In the genomic region with DNA sequence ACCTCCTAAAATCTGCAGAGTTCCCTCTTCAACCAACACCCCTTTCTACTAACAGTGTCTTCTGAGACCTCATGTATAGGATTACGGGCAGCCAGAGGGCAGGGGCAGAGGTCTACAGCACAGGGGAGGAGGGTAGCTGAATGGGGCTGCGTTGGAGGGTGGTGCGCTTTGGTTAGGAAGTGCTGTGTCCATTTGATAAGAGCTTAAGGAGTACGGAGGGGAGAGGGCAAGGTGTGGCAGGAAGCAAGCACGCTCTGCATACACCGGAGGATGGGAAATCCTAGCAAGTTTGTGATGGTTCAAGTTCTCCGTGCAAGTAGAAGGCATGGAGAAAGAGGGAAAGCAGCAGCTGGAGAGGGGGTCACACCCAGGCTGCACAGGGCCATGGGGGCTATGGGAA, we compare ENCODE assay signal across 11 mouse cellular contexts. TPM values are rescaled to one million over a fixed set of nuclear protein-coding genes. Genes with fewer than 3 reads are reported as not detected.
A peak's percentile ranks its signal among the peaks of the same experiment; 100 is the strongest.
DNase-seq lines count a peak whose midpoint lies in the region; ATAC-seq and TF ChIP-seq lines count a peak whose summit lies in the region.
"Had no signal": no experiment of that assay in that cellular context is flagged by ENCODE, and none has a peak within 500 bp of the region (broad histone marks: within the 10 kb centered on the region; RNA-seq: fewer than 3 reads in every experiment).

No protein-coding gene starts in this region.

- no peaks in the 10 kb centered on the region for H3K9me3 ChIP-seq in kidney, embryonic 14.5 days (ENCODE audit: control insufficient read depth, low read length)
- H3K9me3 ChIP-seq in MEL (replicated peaks; ENCODE audit: insufficient read depth, low read length), result no peaks in the 10 kb centered on the region
- no peaks in the 10 kb centered on the region for H3K9me3 ChIP-seq in liver, embryonic 14.5 days (ENCODE audit: control insufficient read depth, low read length)

- TF ChIP-seq POLR2A in MEL (IDR thresholded peaks at IDR 0.05; ENCODE audit: control insufficient read depth in 1 of 2, insufficient read depth in 1 of 2, low read depth in 1 of 2, low read length in 2 of 2, poor library complexity in 1 of 2), result no peak

- H3K27ac ChIP-seq in kidney, embryonic 14.5 days (ENCODE audit: low read depth, low read length), result no peak overlapping the region
- H3K27ac ChIP-seq in MEL (ENCODE audit: control insufficient read depth, low read depth, low read length), result peak overlapping the region; percentile 45
- no peak overlapping the region for H3K27ac ChIP-seq in liver, embryonic 14.5 days

- ATAC-seq in kidney, embryonic 14.5 days (ENCODE audit: low FRiP score, low TSS enrichment), result peak; percentile 40; the same call in 1 of the 2 replicates
- ATAC-seq in liver, embryonic 14.5 days (ENCODE audit: insufficient read depth), result peak; percentile 69

- no peak for TF ChIP-seq RAD21 in MEL (IDR thresholded peaks at IDR 0.05; ENCODE audit: low read depth, low read length)

- peaks cover 26% of the 10 kb centered on the region for H3K4me1 ChIP-seq in kidney, embryonic 14.5 days (ENCODE audit: control insufficient read depth, insufficient read depth, low read length)
- peaks cover 7 to 42% of the 10 kb centered on the region in 2 experiments for H3K4me1 ChIP-seq in MEL (ENCODE audit: control insufficient read depth in 1 of 2, insufficient read depth in 2 of 2, low read length in 2 of 2)
- peaks cover 17 to 34% of the 10 kb centered on the region in 2 experiments for H3K4me1 ChIP-seq in liver, embryonic 14.5 days (replicated peaks; ENCODE audit: control insufficient read depth in 2 of 2, insufficient read depth in 2 of 2, low read length in 1 of 2)

- no peaks in the 10 kb centered on the region for H3K27me3 ChIP-seq in kidney, embryonic 14.5 days (ENCODE audit: control insufficient read depth, insufficient read depth, low read length)
- no peaks in the 10 kb centered on the region for H3K27me3 ChIP-seq in MEL (ENCODE audit: control insufficient read depth in 1 of 2, insufficient read depth in 2 of 2, low read length in 2 of 2)
- H3K27me3 ChIP-seq in liver, embryonic 14.5 days (ENCODE audit: control insufficient read depth, insufficient read depth, low read length), result no peaks in the 10 kb centered on the region

- TF ChIP-seq EP300 in MEL (IDR thresholded peaks at IDR 0.05; ENCODE audit: low read depth in 1 of 2, low read length in 2 of 2), result peak; percentile 80 to 86
- TF ChIP-seq EP300 in liver, embryonic 14.5 days (IDR thresholded peaks at IDR 0.05; ENCODE audit: low read depth), result peak; percentile 32; the same call in 1 of the 2 replicates

- no peak for TF ChIP-seq CTCF in MEL (IDR thresholded peaks at IDR 0.05 in 2 of 3, conservative IDR thresholded peaks at IDR 0.05 in 1 of 3; ENCODE audit: control insufficient read depth in 1 of 3, insufficient read depth in 1 of 3, low read depth in 2 of 3, low read length in 3 of 3, poor library complexity in 1 of 3, severe bottlenecking in 1 of 3)
- TF ChIP-seq CTCF in liver, embryonic 14.5 days (IDR thresholded peaks at IDR 0.05; ENCODE audit: low read depth), result no peak

- DNase-seq in kidney, adult 11 months, result no peak
- DNase-seq in MEL (ENCODE audit: low read depth, low spot score), result peak; percentile 85
- DNase-seq in c-Kit-positive CD71-positive TER-119-negative erythroid progenitor cells, embryonic 14.5 days (ENCODE audit: low read depth), result peak; percentile 33
- DNase-seq in liver, embryonic 14.5 days (ENCODE audit: low read depth in 3 of 3, low spot score in 3 of 3), result peak in 1 of 3 experiments; percentile 22
- no peak for DNase-seq in adrenal gland, postnatal 36 days
- DNase-seq in gastrocnemius, postnatal 10 days, result no peak
- DNase-seq: adrenal gland, adult 2 months; cerebellum, adult 11 months; midbrain, embryonic 14.5 days; thymus, postnatal 36 days had no signal

- H3K4me2 ChIP-seq in kidney, embryonic 14.5 days (replicated peaks; ENCODE audit: low read depth, low read length), result no peak overlapping the region
- peak overlapping the region; percentile 11 for H3K4me2 ChIP-seq in liver, embryonic 14.5 days (ENCODE audit: low read depth)

- no peaks in the 10 kb centered on the region for H3K79me2 ChIP-seq in MEL (ENCODE audit: control insufficient read depth, insufficient read depth, low read length, poor library complexity)

- H3K4me3 ChIP-seq in kidney, embryonic 14.5 days (ENCODE audit: low read length), result no peak overlapping the region
- H3K4me3 ChIP-seq in MEL (ENCODE audit: control insufficient read depth in 1 of 2, insufficient read depth in 1 of 2, low read depth in 2 of 2, low read length in 2 of 2), result no peak overlapping the region
- no peak overlapping the region for H3K4me3 ChIP-seq in liver, embryonic 14.5 days (ENCODE audit: insufficient read depth in 1 of 2, low read depth in 2 of 2, low read length in 2 of 2)

- H3K9ac ChIP-seq in kidney, embryonic 14.5 days (ENCODE audit: low read depth, low read length), result no peak overlapping the region
- peak overlapping the region; percentile 1 for H3K9ac ChIP-seq in MEL (ENCODE audit: control insufficient read depth, low read depth, low read length, poor library complexity, severe bottlenecking)
- H3K9ac ChIP-seq in liver, embryonic 14.5 days (replicated peaks), result no peak overlapping the region

- 25% methylated on average over 7 of the region's 7 CpGs for WGBS in kidney, embryonic 14.5 days
- WGBS in liver, embryonic 14.5 days (ENCODE audit: insufficient replicate concordance), result 7% methylated on average over 7 of the region's 7 CpGs

- no peaks in the 10 kb centered on the region for H3K36me3 ChIP-seq in kidney, embryonic 14.5 days (ENCODE audit: control insufficient read depth, insufficient read depth, low read length)
- H3K36me3 ChIP-seq in MEL (ENCODE audit: control insufficient read depth in 1 of 2, insufficient read depth in 2 of 2, low read length in 2 of 2), result peaks cover 0 to 26% of the 10 kb centered on the region in 2 experiments; a peak in 2 of 4 replicates
- H3K36me3 ChIP-seq in liver, embryonic 14.5 days (replicated peaks; ENCODE audit: control insufficient read depth, insufficient read depth, low read depth), result no peaks in the 10 kb centered on the region

TF ChIP-seq in MEL, 35 proteins besides CTCF, POLR2A, EP300 and RAD21 (continues in another document):
- TF ChIP-seq USF2 (IDR thresholded peaks at IDR 0.05; ENCODE audit: borderline replicate concordance in 1 of 2, insufficient read depth in 1 of 2, low read depth in 1 of 2, low read length in 2 of 2) (no peak), SMC3 (IDR thresholded peaks at IDR 0.05; ENCODE audit: low read depth, low read length) (no peak), MAX (IDR thresholded peaks at IDR 0.05; ENCODE audit: low read length) (no peak), USF1 (IDR thresholded peaks at IDR 0.05; ENCODE audit: low read depth, low read length) (no peak), POLR2AphosphoS5 (IDR thresholded peaks at IDR 0.05; ENCODE audit: borderline replicate concordance, low read depth, low read length) (no peak), ZKSCAN1 (IDR thresholded peaks at IDR 0.05; ENCODE audit: low read depth, low read length) (no peak), MAZ (IDR thresholded peaks at IDR 0.05; ENCODE audit: low read depth, low read length) (peak; percentile 57), RCOR1 (IDR thresholded peaks at IDR 0.05; ENCODE audit: low read depth, low read length) (peak; percentile 95), ZNF384 (IDR thresholded peaks at IDR 0.05; ENCODE audit: low read depth, low read length) (no peak), KAT2A (conservative IDR thresholded peaks at IDR 0.05; ENCODE audit: low read depth, low read length) (no peak), ETS1 (IDR thresholded peaks at IDR 0.05; ENCODE audit: low read depth, low read length) (peak; percentile 47; the same call in 1 of the 2 replicates), POLR2AphosphoS2 (IDR thresholded peaks at IDR 0.05; ENCODE audit: low read length) (no peak), UBTF (IDR thresholded peaks at IDR 0.05; ENCODE audit: borderline replicate concordance, insufficient read depth, low read depth, low read length) (no peak), ZC3H11A (IDR thresholded peaks at IDR 0.05; ENCODE audit: low read depth, low read length) (no peak), TBP (IDR thresholded peaks at IDR 0.05; ENCODE audit: low read depth, low read length) (no peak), MXI1 (IDR thresholded peaks at IDR 0.05; ENCODE audit: low read depth, low read length) (peak; percentile 14), GABPA (IDR thresholded peaks at IDR 0.05; ENCODE audit: low read depth, low read length) (no peak), CHD2 (IDR thresholded peaks at IDR 0.05; ENCODE audit: low read length) (no peak), SIN3A (IDR thresholded peaks at IDR 0.05; ENCODE audit: low read length) (peak; percentile 39; the same call in 1 of the 2 replicates), TCF12 (IDR thresholded peaks at IDR 0.05; ENCODE audit: low read depth, low read length) (peak; percentile 92), GATA1 (IDR thresholded peaks at IDR 0.05; ENCODE audit: low read depth, low read length) (peak; percentile 77), BHLHE40 (IDR thresholded peaks at IDR 0.05; ENCODE audit: borderline replicate concordance, low read depth, low read length) (no peak), MYC (IDR thresholded peaks at IDR 0.05; ENCODE audit: low read depth, low read length) (0 out of 2 replicates have a peak, but pooled peaks have one; percentile 43), JUND (IDR thresholded peaks at IDR 0.05; ENCODE audit: low read depth, low read length) (no peak), NRF1 (IDR thresholded peaks at IDR 0.05; ENCODE audit: insufficient read depth, low read depth, low read length, poor library complexity, severe bottlenecking) (no peak), NELFE (IDR thresholded peaks at IDR 0.05; ENCODE audit: low read depth, low read length) (no peak), ELF1 (IDR thresholded peaks at IDR 0.05; ENCODE audit: low read depth, low read length) (no peak), TAL1 (IDR thresholded peaks at IDR 0.05; ENCODE audit: low read length) (peak; percentile 93), E2F4 (IDR thresholded peaks at IDR 0.05; ENCODE audit: borderline replicate concordance, low read depth, low read length) (no peak), HCFC1 (IDR thresholded peaks at IDR 0.05; ENCODE audit: low read depth, low read length) (no peak)

RNA-seq across cellular contexts. Expression of a gene that starts 50.0 kb away (rescaled TPM):
- 15.6 and 19.5 TPM in 2 replicates for polyA plus RNA-seq in kidney, embryonic 14.5 days (2014; fragmentation: Nextera tagmentation; extraction: Ambion mirVana)
- 2.2 and 2.9 TPM in 2 replicates for total RNA-seq in MEL (2012; rRNA removed)
- 10 to 100 TPM in 1 of 2 experiments, not detected in 1; 16.3 TPM for polyA plus RNA-seq in MEL (2012; ENCODE audit: insufficient read depth in 1 of 2, insufficient read length in 2 of 2, low read depth in 1 of 2, low replicate concordance in 2 of 2, missing spikeins in 1 of 2)
- 3.6 and 4.6 TPM in 2 replicates for polyA plus RNA-seq in liver, embryonic 14.5 days (2012; rRNA removed)
- 1.9 and 3.4 TPM in 2 replicates for polyA plus RNA-seq in liver, embryonic 14.5 days (2014; fragmentation: Nextera tagmentation; extraction: Ambion mirVana)
- 10 to 100 TPM; 28.8 to 36.9 TPM for total RNA-seq in adrenal gland, postnatal 36 days (2021)
- total RNA-seq in gastrocnemius, postnatal 10 days (2021), result 10 to 100 TPM; 22.3 to 28.7 TPM

Comparison
In these comparisons a context has a peak if more than half of its experiments do, and no peak if none do; other contexts are left out.
1. DNase-seq: peak in MEL (single experiment) and c-Kit-positive CD71-positive TER-119-negative erythroid progenitor cells, embryonic 14.5 days (single experiment); none in kidney, adult 11 months (single experiment), adrenal gland, postnatal 36 days (0 of 2) and gastrocnemius, postnatal 10 days (single experiment).